Mouse (Mus musculus): ENCODE data around the gene Rnf169. TPM values are rescaled to one million over a fixed set of nuclear protein-coding genes. Genes with fewer than 3 reads are reported as not detected.

Rnf169 gene
- polyA plus RNA-seq, 1 experiment from 2014 or later: 6.4 TPM

- Histone ChIP-seq H3K4me2 (replicated peaks) (no peak overlapping the region), H3K4me1 (peaks cover 20% of the 10 kb centered on the region), H3K9ac (no peak overlapping the region), H3K9me3 (no peaks in the 10 kb centered on the region), H3K4me3 (no peak overlapping the region), H3K27ac (no peak overlapping the region), H3K36me3 (peaks cover 56% of the 10 kb centered on the region), H3K27me3 (peaks cover 42% of the 10 kb centered on the region)
- ATAC-seq (ENCODE audit: low FRiP score, low read depth): no peak
- WGBS: 89% methylated on average over 2 of the region's 2 CpGs
These were observed 59.8 kb downstream of the Rnf169 start for GRCm38 (mm10) chr7:99920416-99920815.

- Histone ChIP-seq H3K9ac (no peak overlapping the region), H3K36me3 (peaks cover 51% of the 10 kb centered on the region), H3K4me3 (no peak overlapping the region), H3K9me3 (no peaks in the 10 kb centered on the region), H3K4me1 (peaks cover 20% of the 10 kb centered on the region), H3K27me3 (peaks cover 43% of the 10 kb centered on the region), H3K27ac (no peak overlapping the region), H3K4me2 (replicated peaks) (no peak overlapping the region)
- WGBS: 94% methylated on average over 6 of the region's 6 CpGs
- no peak for ATAC-seq (ENCODE audit: low FRiP score, low read depth)
These were observed 60.3 kb downstream of the Rnf169 start for GRCm38 (mm10) chr7:99919971-99920370.

- Histone ChIP-seq H3K4me1 (peaks cover 20% of the 10 kb centered on the region), H3K27me3 (peaks cover 46% of the 10 kb centered on the region), H3K36me3 (peaks cover 43% of the 10 kb centered on the region), H3K4me3 (no peak overlapping the region), H3K27ac (no peak overlapping the region), H3K4me2 (replicated peaks) (no peak overlapping the region), H3K9me3 (no peaks in the 10 kb centered on the region), H3K9ac (no peak overlapping the region)
- WGBS: 95% methylated on average over 2 of the region's 2 CpGs
- no peak for ATAC-seq (ENCODE audit: low FRiP score, low read depth)
These were observed 61.1 kb downstream of the Rnf169 start for GRCm38 (mm10) chr7:99919164-99919563.

GRCm38 (mm10) chr7:99917320-99917844 lies 62.9 kb downstream of the Rnf169 start:
- peaks cover 46% of the 10 kb centered on the region for H3K27me3 ChIP-seq

GRCm38 (mm10) chr7:99916741-99917319 lies 63.4 kb downstream of the Rnf169 start:
- no peaks in the 10 kb centered on the region for H3K9me3 ChIP-seq
- 9% methylated on average over 22 of the region's 22 CpGs for WGBS
- H3K4me1 ChIP-seq: peaks cover 23% of the 10 kb centered on the region
- peaks cover 46% of the 10 kb centered on the region for H3K27me3 ChIP-seq
- H3K27ac ChIP-seq: no peak overlapping the region
- ATAC-seq (ENCODE audit: low FRiP score, low read depth): peak; percentile 60
- peak overlapping the region; percentile 44 for H3K4me3 ChIP-seq
- H3K9ac ChIP-seq: peak overlapping the region; percentile 69
- H3K36me3 ChIP-seq: peaks cover 26% of the 10 kb centered on the region
- H3K4me2 ChIP-seq (replicated peaks): peak overlapping the region; percentile 86

More at GRCm38 (mm10) chr7:99917320-99917844, 62.9 kb downstream of the Rnf169 start:
- WGBS: 1% methylated on average over 35 of the region's 36 CpGs
- Histone ChIP-seq H3K4me1 (peaks cover 23% of the 10 kb centered on the region), H3K9me3 (no peaks in the 10 kb centered on the region), H3K4me2 (replicated peaks) (peak overlapping the region; percentile 86), H3K36me3 (peaks cover 27% of the 10 kb centered on the region), H3K9ac (peak overlapping the region; percentile 69), H3K4me3 (peak overlapping the region; percentile 44), H3K27ac (no peak overlapping the region)
- peak; percentile 16; the same call in 1 of the 2 replicates for ATAC-seq (ENCODE audit: low FRiP score, low read depth)

- H3K4me2 ChIP-seq (replicated peaks): no peak overlapping the region
- H3K4me3 ChIP-seq: no peak overlapping the region
- WGBS: 88% methylated on average over 2 of the region's 2 CpGs
- no peak for ATAC-seq (ENCODE audit: low FRiP score, low read depth)
- peaks cover 46% of the 10 kb centered on the region for H3K27me3 ChIP-seq
- H3K36me3 ChIP-seq: peaks cover 16% of the 10 kb centered on the region
- no peak overlapping the region for H3K27ac ChIP-seq
- H3K9me3 ChIP-seq: 0 out of 2 replicates have a peak, but pooled peaks cover 2% of the 10 kb centered on the region
- H3K9ac ChIP-seq: no peak overlapping the region
- H3K4me1 ChIP-seq: peaks cover 23% of the 10 kb centered on the region
These were observed 64.7 kb downstream of the Rnf169 start for GRCm38 (mm10) chr7:99915511-99915910.

GRCm38 (mm10) chr7:99914316-99914715 lies 65.9 kb downstream of the Rnf169 start:
- Histone ChIP-seq H3K27ac (no peak overlapping the region), H3K36me3 (0 out of 2 replicates have a peak, but pooled peaks cover 4% of the 10 kb centered on the region), H3K27me3 (peaks cover 43% of the 10 kb centered on the region), H3K9me3 (0 out of 2 replicates have a peak, but pooled peaks cover 4% of the 10 kb centered on the region), H3K4me3 (no peak overlapping the region), H3K4me2 (replicated peaks) (no peak overlapping the region), H3K4me1 (peaks cover 23% of the 10 kb centered on the region), H3K9ac (no peak overlapping the region)
- WGBS: 86% methylated on average over 10 of the region's 10 CpGs
- no peak for ATAC-seq (ENCODE audit: low FRiP score, low read depth)

- ATAC-seq (ENCODE audit: low FRiP score, low read depth): no peak
- H3K4me2 ChIP-seq (replicated peaks): no peak overlapping the region
- WGBS: 77% methylated on average over 5 of the region's 5 CpGs
- H3K36me3 ChIP-seq: no peaks in the 10 kb centered on the region
- peaks cover 10% of the 10 kb centered on the region for H3K27me3 ChIP-seq
- no peak overlapping the region for H3K27ac ChIP-seq
- 0 out of 2 replicates have a peak, but pooled peaks cover 4% of the 10 kb centered on the region for H3K9me3 ChIP-seq
- no peak overlapping the region for H3K4me3 ChIP-seq
- no peak overlapping the region for H3K9ac ChIP-seq
- H3K4me1 ChIP-seq: peaks cover 3% of the 10 kb centered on the region; the same call in 1 of the 2 replicates
These were observed 69.2 kb downstream of the Rnf169 start for GRCm38 (mm10) chr7:99911038-99911437.

- WGBS: 76% methylated on average over 3 of the region's 3 CpGs
- Histone ChIP-seq H3K9ac (no peak overlapping the region), H3K9me3 (0 out of 2 replicates have a peak, but pooled peaks cover 4% of the 10 kb centered on the region), H3K27me3 (no peaks in the 10 kb centered on the region), H3K36me3 (no peaks in the 10 kb centered on the region), H3K4me1 (peaks cover 8% of the 10 kb centered on the region), H3K4me3 (no peak overlapping the region), H3K27ac (no peak overlapping the region), H3K4me2 (replicated peaks) (no peak overlapping the region)
- ATAC-seq (ENCODE audit: low FRiP score, low read depth): no peak
These were observed 72.8 kb downstream of the Rnf169 start for GRCm38 (mm10) chr7:99907463-99907862.

- Histone ChIP-seq H3K27me3 (no peaks in the 10 kb centered on the region), H3K9me3 (0 out of 2 replicates have a peak, but pooled peaks cover 4% of the 10 kb centered on the region), H3K4me1 (peaks cover 8% of the 10 kb centered on the region), H3K4me3 (no peak overlapping the region), H3K4me2 (replicated peaks) (no peak overlapping the region), H3K36me3 (no peaks in the 10 kb centered on the region), H3K9ac (no peak overlapping the region), H3K27ac (no peak overlapping the region)
- WGBS: 87% methylated on average over 3 of the region's 3 CpGs
- ATAC-seq (ENCODE audit: low FRiP score, low read depth): no peak
These were observed 73.9 kb downstream of the Rnf169 start for GRCm38 (mm10) chr7:99906346-99906745.

- Histone ChIP-seq H3K4me1 (peaks cover 8% of the 10 kb centered on the region), H3K27ac (no peak overlapping the region), H3K9me3 (no peaks in the 10 kb centered on the region), H3K36me3 (no peaks in the 10 kb centered on the region), H3K4me3 (no peak overlapping the region), H3K9ac (no peak overlapping the region), H3K27me3 (no peaks in the 10 kb centered on the region), H3K4me2 (replicated peaks) (no peak overlapping the region)
- ATAC-seq (ENCODE audit: low FRiP score, low read depth): no peak
- WGBS: 43% methylated on average over 3 of the region's 3 CpGs
These were observed 75.7 kb downstream of the Rnf169 start for GRCm38 (mm10) chr7:99904421-99905005.

GRCm38 (mm10) chr7:99902918-99903665 lies 77.2 kb downstream of the Rnf169 start:
- Histone ChIP-seq H3K27me3 (no peaks in the 10 kb centered on the region), H3K4me2 (replicated peaks) (no peak overlapping the region), H3K9ac (no peak overlapping the region), H3K4me3 (no peak overlapping the region), H3K27ac (no peak overlapping the region), H3K36me3 (no peaks in the 10 kb centered on the region), H3K4me1 (peaks cover 8% of the 10 kb centered on the region), H3K9me3 (no peaks in the 10 kb centered on the region)
- WGBS: 72% methylated on average over 11 of the region's 11 CpGs
- ATAC-seq (ENCODE audit: low FRiP score, low read depth): no peak

Measured in limb, embryonic 13.5 days (tissue).